8 mouse cellular contexts compared by ENCODE assay signal in the genomic region with DNA sequence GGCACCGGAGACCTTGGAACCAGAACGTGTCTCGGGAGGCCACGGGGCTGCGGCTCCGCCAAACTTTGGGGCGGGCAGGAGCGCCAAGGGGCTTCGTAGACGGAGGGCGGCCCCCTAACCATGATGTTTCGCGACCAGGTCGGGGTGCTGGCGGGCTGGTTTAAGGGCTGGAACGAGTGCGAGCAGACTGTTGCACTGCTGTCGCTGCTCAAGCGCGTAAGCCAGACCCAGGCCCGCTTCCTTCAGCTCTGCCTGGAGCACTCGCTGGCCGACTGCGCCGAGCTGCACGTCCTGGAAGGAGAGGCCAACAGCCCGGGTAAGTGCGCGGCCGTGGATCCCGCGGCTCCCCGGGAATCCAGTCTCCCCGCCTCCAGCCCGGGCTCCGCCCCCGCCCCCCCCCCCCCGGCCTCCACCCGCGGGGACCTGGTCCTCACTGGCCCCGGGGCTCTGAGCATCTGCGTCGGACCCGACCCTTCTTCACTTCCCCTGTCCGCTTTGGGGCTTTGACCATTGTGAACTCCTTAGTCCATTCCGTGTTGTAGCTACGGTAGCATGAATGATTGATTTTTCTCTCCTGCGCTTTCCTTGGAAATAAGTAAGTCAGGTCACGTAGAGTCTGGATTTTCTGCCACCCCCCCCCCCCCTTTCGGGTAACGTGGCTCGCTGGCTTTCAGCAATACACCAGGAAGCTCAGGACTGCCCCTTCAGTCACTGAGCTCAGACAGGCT. TPM values are rescaled to one million over a fixed set of nuclear protein-coding genes. Genes with fewer than 3 reads are reported as not detected.
DNase-seq lines count a peak whose midpoint lies in the region; ATAC-seq and TF ChIP-seq lines count a peak whose summit lies in the region.

No protein-coding gene starts in this region.

- H3K79me2 ChIP-seq in myocyte (ENCODE audit: control insufficient read depth, insufficient read depth), result peaks cover 59% of the 10 kb centered on the region

- TF ChIP-seq POLR2A in myocyte (IDR thresholded peaks at IDR 0.05; ENCODE audit: insufficient read length, low read depth), result peak; percentile 77

- peak overlapping the region; percentile 89 for H3K4me2 ChIP-seq in embryonic facial prominence, embryonic 13.5 days
- H3K4me2 ChIP-seq in limb, embryonic 13.5 days (replicated peaks), result peak overlapping the region; percentile 96
- peak overlapping the region; percentile 97 for H3K4me2 ChIP-seq in myocyte (ENCODE audit: low read depth)

- peaks cover 37% of the 10 kb centered on the region for H3K4me1 ChIP-seq in embryonic facial prominence, embryonic 13.5 days
- peaks cover 23% of the 10 kb centered on the region for H3K4me1 ChIP-seq in limb, embryonic 13.5 days

- H3K9ac ChIP-seq in embryonic facial prominence, embryonic 13.5 days, result peak overlapping the region; percentile 79
- H3K9ac ChIP-seq in limb, embryonic 13.5 days, result peak overlapping the region; percentile 81

- peaks cover 7% of the 10 kb centered on the region for H3K36me3 ChIP-seq in embryonic facial prominence, embryonic 13.5 days
- peaks cover 11% of the 10 kb centered on the region for H3K36me3 ChIP-seq in limb, embryonic 13.5 days
- peaks cover 13% of the 10 kb centered on the region for H3K36me3 ChIP-seq in myocyte (ENCODE audit: control insufficient read depth, insufficient read depth)

- DNase-seq in 3134 (ENCODE audit: extremely low read depth, insufficient read length, low spot score), result peak; percentile 75
- DNase-seq in adrenal gland, postnatal 10 days, result peak; percentile 78
- peak; percentile 59 for DNase-seq in heart, adult 8-10 months (ENCODE audit: low spot score)
- DNase-seq in kidney, adult 8-10 months, result peak; percentile 12 to 36
- DNase-seq in testis, postnatal 10 days (ENCODE audit: low spot score), result peak; percentile 73

- peak overlapping the region; percentile 80 for H3K4me3 ChIP-seq in embryonic facial prominence, embryonic 13.5 days
- H3K4me3 ChIP-seq in limb, embryonic 13.5 days, result peak overlapping the region; percentile 83
- peak overlapping the region; percentile 94 for H3K4me3 ChIP-seq in myocyte

- H3K9me3 ChIP-seq in embryonic facial prominence, embryonic 13.5 days, result no peaks in the 10 kb centered on the region
- no peaks in the 10 kb centered on the region for H3K9me3 ChIP-seq in limb, embryonic 13.5 days

- H3K27me3 ChIP-seq in embryonic facial prominence, embryonic 13.5 days, result no peaks in the 10 kb centered on the region
- no peaks in the 10 kb centered on the region for H3K27me3 ChIP-seq in limb, embryonic 13.5 days
- no peaks in the 10 kb centered on the region for H3K27me3 ChIP-seq in myocyte (ENCODE audit: control insufficient read depth, insufficient read depth, insufficient read length)

- WGBS in embryonic facial prominence, embryonic 13.5 days, result under 1% methylated on average over 42 of the region's 52 CpGs
- WGBS in limb, embryonic 13.5 days, result under 1% methylated on average over 46 of the region's 52 CpGs

- H3K27ac ChIP-seq in embryonic facial prominence, embryonic 13.5 days, result peak overlapping the region; percentile 97
- peak overlapping the region; percentile 92 for H3K27ac ChIP-seq in limb, embryonic 13.5 days

- H3ac ChIP-seq in myocyte (ENCODE audit: control insufficient read depth, insufficient read length), result peak overlapping the region; percentile 86

- ATAC-seq in embryonic facial prominence, embryonic 13.5 days (ENCODE audit: insufficient number of reproducible peaks, insufficient read depth, low FRiP score, low TSS enrichment, low read depth), result 0 out of 2 replicates have a peak, but pooled peaks have one; percentile 17
- ATAC-seq in limb, embryonic 13.5 days (ENCODE audit: low FRiP score, low read depth), result peak; percentile 24; the same call in 1 of the 2 replicates

TF ChIP-seq in myocyte, 11 proteins besides CTCF, POLR2A, EP300 and RAD21:
- TF ChIP-seq MYOD1 (IDR thresholded peaks at IDR 0.05; ENCODE audit: control insufficient read depth in 1 of 3, insufficient read length in 2 of 3, low read depth in 2 of 3) (peak in 1 of 3 experiments; percentile 7), POLR2AphosphoS2 (IDR thresholded peaks at IDR 0.05; ENCODE audit: insufficient read length, low read depth) (peak; percentile 77), CEBPB (IDR thresholded peaks at IDR 0.05; ENCODE audit: insufficient read depth, poor library complexity, severe bottlenecking) (no peak), USF1 (IDR thresholded peaks at IDR 0.05; ENCODE audit: low read depth) (no peak), TCF3 (IDR thresholded peaks at IDR 0.05; ENCODE audit: insufficient read length, low read depth) (no peak), MYOG (IDR thresholded peaks at IDR 0.05; ENCODE audit: control insufficient read depth in 1 of 3, insufficient read depth in 1 of 3, insufficient read length in 2 of 3, low read depth in 2 of 3) (peak in 1 of 3 experiments; percentile 10)
TF ChIP-seq in myocyte: peak in this region for 3.

RNA-seq across cellular contexts. Expression of a gene that starts 2.2 kb away (rescaled TPM):
- 10 to 100 TPM; 14.3 to 18.6 TPM for total RNA-seq in adrenal gland, postnatal 10 days (2021)
- 10.2 and 12.3 TPM in 2 replicates for polyA plus RNA-seq in embryonic facial prominence, embryonic 13.5 days (2015; fragmentation: Nextera tagmentation; extraction: Ambion mirVana)
- total RNA-seq in heart, adult 8-10 months (2022), result 10 to 100 TPM; 60.6 to 71.1 (median 65.1) TPM
- 13.3 and 14.8 TPM in 2 replicates for polyA plus RNA-seq in limb, embryonic 13.5 days (2015; fragmentation: Nextera tagmentation; extraction: Ambion mirVana)
- 15.7 TPM for polyA plus RNA-seq in myocyte (2012; fragmentation: generic; extraction: Trizol)

RNA-seq across cellular contexts. Expression of a gene that starts 52.9 kb away (rescaled TPM):
- 10 to 100 TPM; 38.0 to 41.8 TPM for total RNA-seq in adrenal gland, postnatal 10 days (2021)
- 20.1 and 23.5 TPM in 2 replicates for polyA plus RNA-seq in embryonic facial prominence, embryonic 13.5 days (2015; fragmentation: Nextera tagmentation; extraction: Ambion mirVana)
- 10 to 100 TPM; 33.5 to 40.4 (median 36.9) TPM for total RNA-seq in heart, adult 8-10 months (2022)
- 25.1 and 30.2 TPM in 2 replicates for polyA plus RNA-seq in limb, embryonic 13.5 days (2015; fragmentation: Nextera tagmentation; extraction: Ambion mirVana)
- polyA plus RNA-seq in myocyte (2012; fragmentation: generic; extraction: Trizol), result 40.6 TPM

Comparison
In these comparisons a context has a peak if more than half of its experiments do, and no peak if none do; other contexts are left out.
1. Peak in every context shown above with its lines: DNase-seq, ATAC-seq, H3K4me3 ChIP-seq and H3K27ac ChIP-seq.
2. DNase-seq: peak in every context shown above with its lines; median percentile 78 in adrenal gland, postnatal 10 days; 75 in 3134; 73 in testis, postnatal 10 days; 59 in heart, adult 8-10 months; 24 in kidney, adult 8-10 months.